Mouse (Mus musculus) heart, postnatal 0 days (tissue): Measurements from ENCODE around the gene Fbxl5. TPM values are rescaled to one million over a fixed set of nuclear protein-coding genes. Genes with fewer than 3 reads are reported as not detected.

ENCODE experiments used
- ATAC-seq: fragments of 200-750 bp; cut with Nextera tagmentation; 2 replicates; pipeline ENCODE4 v1.8.0; 2017; ENCODE audit warnings: low read depth, moderate number of reproducible peaks, moderate library complexity; ENCODE audit not compliant: insufficient read depth
- DNase-seq: peaks from one replicate; pipeline ENCODE4 v3.0.0-alpha.2; 2016; ENCODE audit warnings: low spot score
- H3K27ac ChIP-seq: fragments of 300-500 bp; sonication (generic); 2 replicates; pipeline ENCODE4 v1.5.1; 2014; ENCODE audit warnings: low read depth, mild to moderate bottlenecking
- H3K27me3 ChIP-seq: fragments of 300-500 bp; sonication (generic); 2 replicates; pipeline ENCODE4 v1.6.1; 2014; ENCODE audit warnings: low read length, mixed read lengths; ENCODE audit not compliant: control insufficient read depth, insufficient read depth
- H3K36me3 ChIP-seq: fragments of 300-500 bp; sonication (generic); replicated peaks from 2 replicates; pipeline ENCODE4 v1.6.1; 2014; ENCODE audit warnings: low read length, mixed read lengths; ENCODE audit not compliant: control insufficient read depth, insufficient read depth
- H3K4me1 ChIP-seq: fragments of 300-500 bp; sonication (generic); 2 replicates; pipeline ENCODE4 v1.6.1; 2014; ENCODE audit warnings: antibody characterized with exemption; ENCODE audit not compliant: control insufficient read depth, insufficient read depth
- H3K4me2 ChIP-seq: fragments of 300-500 bp; sonication (generic); 2 replicates; pipeline ENCODE4 v1.6.1; 2014; ENCODE audit warnings: low read depth, mild to moderate bottlenecking, low read length, moderate library complexity
- H3K4me3 ChIP-seq: fragments of 300-500 bp; sonication (generic); 2 replicates; pipeline ENCODE4 v1.5.1; 2014; ENCODE audit warnings: low read depth, low read length
- H3K9ac ChIP-seq: fragments of 300-500 bp; sonication (generic); replicated peaks from 2 replicates; pipeline ENCODE4 v1.6.1; 2014; ENCODE audit warnings: low read depth, low read length, mixed read lengths
- H3K9me3 ChIP-seq: fragments of 300-500 bp; sonication (generic); replicated peaks from 2 replicates; pipeline ENCODE4 v1.6.1; 2016; ENCODE audit warnings: low read length; ENCODE audit not compliant: control insufficient read depth
- CTCF ChIP-seq: IDR thresholded peaks from 2 replicates; pipeline ENCODE4 v1.5.1; 2016; ENCODE audit warnings: antibody characterized with exemption, control low read depth, low read depth
- EP300 ChIP-seq: IDR thresholded peaks from 2 replicates; pipeline ENCODE4 v1.6.1; 2016; ENCODE audit warnings: antibody characterized with exemption, low read depth
- WGBS: fragments of 180-500 bp; shearing (Covaris S2); extraction: QIAGEN DNeasy Blood & Tissue Kit; methylation state at CpG from one replicate; pipeline ENCODE4 v1.1.7; 2014; 5-methylcytosine and 5-hydroxymethylcytosine counted together
- polyA plus RNA-seq: library from polyadenylated mRNA; unstranded; fragments of >200 nt; fragmentation: Nextera tagmentation; extraction: Ambion mirVana; gene quantifications from 2 replicates; pipeline ENCODE4 v1.2.1, GENCODE M21; 2015
- total RNA-seq: library from RNA; depleted of rRNA; stranded (reverse); fragments of >200 nt; gene quantifications from 2 replicates; pipeline ENCODE4 v1.2.3, GENCODE M21; 2014; ENCODE audit warnings: low replicate concordance

Gene Fbxl5
- total and polyA plus RNA-seq, 2 experiments from 2014 or later: 40.3 to 48.9 TPM

DNA sequence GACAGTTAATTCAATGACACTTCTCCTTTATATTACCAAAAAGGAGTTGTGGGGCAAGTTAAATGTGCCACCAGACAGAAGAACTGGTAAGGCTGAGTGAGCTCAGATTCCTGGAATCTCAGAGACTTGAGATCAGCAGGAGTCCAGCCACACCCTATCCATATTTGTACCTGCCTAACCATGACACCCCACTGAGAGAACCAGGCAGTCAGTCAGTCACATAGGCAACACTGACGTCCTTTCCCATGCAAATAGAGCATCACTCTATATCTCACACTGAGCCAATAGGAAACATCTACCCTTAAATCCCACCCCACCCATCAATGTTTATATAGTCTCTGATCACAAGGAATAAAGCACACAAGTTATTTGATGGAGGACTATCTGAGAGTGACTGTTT is 5.7 kb downstream of the Fbxl5 start:
- no peak overlapping the region for H3K4me2 ChIP-seq
- no peaks in the 10 kb centered on the region for H3K4me1 ChIP-seq
- H3K9me3 ChIP-seq: no peaks in the 10 kb centered on the region
- ATAC-seq (no peak), DNase-seq (no peak)
- H3K36me3 ChIP-seq: no peaks in the 10 kb centered on the region
- H3K9ac ChIP-seq: no peak overlapping the region
- TF ChIP-seq EP300 (no peak), CTCF (no peak)
- H3K4me3 ChIP-seq: no peak overlapping the region
- H3K27ac ChIP-seq: no peak overlapping the region
- no peaks in the 10 kb centered on the region for H3K27me3 ChIP-seq
- WGBS: 33% methylated on average over 1 of the region's 1 CpGs

DNA sequence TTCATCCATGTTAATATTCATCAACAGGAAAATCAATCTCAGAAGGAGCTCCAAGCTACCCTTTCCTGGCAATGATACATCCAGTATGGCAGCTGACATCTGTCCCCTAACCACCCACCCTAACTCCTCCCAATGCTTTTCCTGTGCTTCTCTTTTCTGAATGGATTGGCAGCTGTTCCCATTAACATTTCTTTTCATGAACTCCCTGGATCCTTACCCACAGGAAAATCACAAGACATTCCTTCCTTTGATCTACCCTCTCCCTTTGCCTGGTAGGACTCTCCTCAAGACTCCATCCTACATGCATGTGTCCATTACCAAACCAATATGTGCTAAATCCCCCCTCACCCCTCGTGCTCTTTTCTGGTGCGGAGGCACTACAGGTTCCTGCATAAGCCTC is 6.9 kb downstream of the Fbxl5 start:
- Histone ChIP-seq H3K27me3 (no peaks in the 10 kb centered on the region), H3K9me3 (no peaks in the 10 kb centered on the region), H3K9ac (no peak overlapping the region), H3K27ac (no peak overlapping the region), H3K4me3 (no peak overlapping the region), H3K36me3 (no peaks in the 10 kb centered on the region), H3K4me2 (no peak overlapping the region), H3K4me1 (no peaks in the 10 kb centered on the region)
- WGBS: 81% methylated on average over 2 of the region's 2 CpGs
- DNase-seq: no peak
- ATAC-seq: no peak
- TF ChIP-seq CTCF (no peak), EP300 (no peak)

DNA sequence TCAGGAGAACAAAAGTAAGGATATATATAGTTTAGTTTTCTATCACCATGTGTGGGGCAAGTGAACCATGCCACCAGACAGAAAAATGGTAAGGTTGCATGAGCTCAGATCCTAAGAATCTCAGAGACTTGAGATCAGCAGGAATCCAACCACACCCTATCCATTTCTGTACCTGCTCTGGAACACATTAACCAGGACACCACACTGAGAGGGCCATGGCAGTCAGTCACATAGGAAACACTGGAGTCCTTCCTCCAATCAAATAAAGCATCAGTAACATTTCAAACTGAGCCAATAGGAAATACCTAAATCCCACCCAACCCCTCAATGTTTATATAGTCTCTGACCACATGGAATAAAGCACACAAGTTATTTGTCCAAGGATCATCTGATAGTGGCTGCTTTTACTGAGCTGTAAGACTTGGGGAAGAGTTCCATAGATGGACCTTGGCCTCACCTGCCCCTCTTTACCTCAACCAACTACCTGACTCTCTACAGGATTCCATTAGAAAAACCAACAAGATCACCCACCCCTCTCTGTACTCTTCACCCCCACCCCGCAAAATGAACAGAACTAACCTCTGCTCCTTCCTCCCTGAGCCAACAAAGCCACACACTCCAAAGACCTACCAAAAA is 10.9 kb downstream of the Fbxl5 start:
- TF ChIP-seq CTCF: no peak
- no peak for TF ChIP-seq EP300
- Histone ChIP-seq H3K9me3 (no peaks in the 10 kb centered on the region), H3K4me2 (no peak overlapping the region), H3K27me3 (no peaks in the 10 kb centered on the region), H3K27ac (no peak overlapping the region), H3K4me1 (no peaks in the 10 kb centered on the region), H3K36me3 (no peaks in the 10 kb centered on the region), H3K9ac (no peak overlapping the region), H3K4me3 (no peak overlapping the region)
- ATAC-seq (no peak), DNase-seq (no peak)
- 79% methylated on average over 1 of the region's 1 CpGs for WGBS

DNA sequence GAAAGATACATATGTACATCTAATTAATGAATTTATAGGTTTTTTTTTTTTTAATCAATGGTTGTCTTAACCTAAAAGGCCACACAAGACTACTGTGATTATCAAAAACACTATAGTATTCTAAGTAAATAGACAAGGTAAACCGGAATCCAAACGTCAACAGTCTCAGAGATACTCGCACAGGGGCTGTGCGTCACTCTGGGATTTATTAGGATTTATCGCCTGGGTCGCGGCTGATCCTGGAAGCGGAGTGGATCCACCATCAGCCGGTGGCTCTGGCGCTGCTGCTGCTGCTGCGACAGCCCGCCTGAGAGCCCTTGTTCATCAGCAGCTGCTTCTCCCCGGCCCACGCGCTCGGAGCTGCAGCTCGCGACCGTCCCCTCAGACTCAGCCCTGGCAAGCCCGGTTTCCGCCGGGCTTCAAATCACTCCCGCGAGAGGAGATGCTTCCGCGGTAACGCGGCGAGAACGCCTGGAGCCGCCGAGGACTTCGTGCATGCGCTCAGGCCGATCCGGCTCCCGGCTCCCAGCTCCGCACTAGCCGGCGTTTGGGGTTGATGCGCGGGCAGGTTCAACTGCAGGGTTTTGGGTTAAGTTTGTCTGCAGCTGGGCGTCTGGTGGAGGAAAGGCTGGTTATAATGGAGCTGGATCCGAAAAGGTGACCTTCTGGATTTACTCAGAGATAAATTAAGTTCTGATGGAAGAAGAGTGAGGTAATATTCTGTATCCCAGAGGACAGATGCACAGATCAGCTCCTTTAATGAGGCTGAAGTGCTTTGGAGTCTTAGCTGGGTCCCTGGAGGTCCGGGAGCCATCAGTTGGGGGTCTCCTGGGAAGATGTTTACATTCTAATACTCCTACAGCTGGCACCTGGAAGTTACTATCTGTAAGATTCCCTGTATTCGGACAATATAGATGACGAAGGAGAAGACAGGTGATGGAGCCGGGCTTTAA is 13.4 kb downstream of the Fbxl5 start:
- Histone ChIP-seq H3K4me1 (no peaks in the 10 kb centered on the region), H3K9me3 (no peaks in the 10 kb centered on the region), H3K4me3 (peak overlapping the region; percentile 48), H3K27me3 (no peaks in the 10 kb centered on the region), H3K9ac (peak overlapping the region; percentile 49), H3K27ac (peak overlapping the region; percentile 58), H3K36me3 (no peaks in the 10 kb centered on the region), H3K4me2 (peak overlapping the region; percentile 78)
- WGBS: 5% methylated on average over 48 of the region's 48 CpGs
- peak; percentile 76 for DNase-seq
- ATAC-seq: peak; percentile 97
- TF ChIP-seq EP300 (0 out of 2 replicates have a peak, but pooled peaks have one; percentile 25), CTCF (no peak)

DNA sequence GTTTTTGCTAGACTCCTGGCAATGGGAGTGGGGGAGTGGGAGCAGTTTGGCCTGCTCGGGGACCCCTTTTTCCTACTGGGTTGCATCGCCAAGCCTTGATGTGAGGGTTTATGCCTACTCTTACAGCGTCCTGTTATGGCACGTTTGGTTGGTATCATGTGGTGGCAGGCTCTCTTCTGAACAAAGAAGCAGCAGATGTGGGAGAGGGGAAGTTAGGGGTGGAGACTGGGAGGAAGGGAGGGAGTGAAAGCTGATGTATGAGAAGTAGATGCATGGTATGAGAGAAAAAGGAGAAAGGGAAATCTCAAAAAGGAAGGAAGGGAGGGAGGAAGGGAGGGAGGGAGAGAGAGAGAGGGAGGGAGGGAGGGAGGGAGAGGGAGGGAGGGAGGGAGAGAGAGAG is 14.5 kb downstream of the Fbxl5 start:
- ATAC-seq (no peak), DNase-seq (no peak)
- no peak overlapping the region for H3K4me2 ChIP-seq
- no peaks in the 10 kb centered on the region for H3K36me3 ChIP-seq
- H3K27ac ChIP-seq: no peak overlapping the region
- H3K9ac ChIP-seq: no peak overlapping the region
- TF ChIP-seq EP300 (no peak), CTCF (no peak)
- no peak overlapping the region for H3K4me3 ChIP-seq
- no peaks in the 10 kb centered on the region for H3K4me1 ChIP-seq
- H3K9me3 ChIP-seq: no peaks in the 10 kb centered on the region
- 69% methylated on average over 4 of the region's 4 CpGs for WGBS
- H3K27me3 ChIP-seq: no peaks in the 10 kb centered on the region
